In the genomic region with DNA sequence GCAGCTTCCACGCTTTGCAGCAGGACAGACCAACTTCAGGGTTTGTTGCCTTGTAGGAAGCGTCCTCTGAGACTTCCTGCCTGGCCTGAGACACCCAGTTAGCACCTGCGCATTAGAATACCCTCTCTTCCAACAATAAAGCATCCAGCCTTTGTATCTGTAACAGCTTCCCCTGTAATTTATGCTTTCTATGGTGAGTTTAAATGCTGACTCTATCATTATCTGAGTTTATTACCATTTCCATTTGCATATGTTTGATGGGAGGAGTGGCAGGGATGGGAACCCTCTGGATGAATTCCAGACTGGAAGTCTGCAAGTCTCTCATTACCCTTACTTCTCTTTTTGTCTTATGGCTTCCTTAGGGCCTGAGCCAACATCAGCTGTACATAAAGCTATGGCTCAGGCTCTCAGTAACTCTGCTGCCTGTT, we compare ENCODE assay signal across 24 mouse cellular contexts.
DNase-seq lines count a peak whose midpoint lies in the region; ATAC-seq and TF ChIP-seq lines count a peak whose summit lies in the region.
"Had no signal": no experiment of that assay in that cellular context is flagged by ENCODE, and none has a peak within 500 bp of the region (broad histone marks: within the 10 kb centered on the region; RNA-seq: fewer than 3 reads in every experiment).

No protein-coding gene starts in this region.

- TF ChIP-seq POLR2A in olfactory bulb, adult 2 months (IDR thresholded peaks at IDR 0.05; ENCODE audit: insufficient read depth, low read depth, low read length): no peak

- 50% methylated on average over 3 of the region's 3 CpGs for WGBS in midbrain, embryonic 13.5 days
- 56% methylated on average over 3 of the region's 3 CpGs for WGBS in midbrain, postnatal 0 days
- 21% methylated on average over 3 of the region's 3 CpGs for WGBS in forebrain, embryonic 15.5 days
- 19% methylated on average over 3 of the region's 3 CpGs for WGBS in olfactory bulb, adult 2 months
- 51% methylated on average over 3 of the region's 3 CpGs for WGBS in lung, postnatal 0 days

- 0 out of 2 replicates have a peak overlapping the region, but pooled peaks have one; percentile 4 for H3K27ac ChIP-seq in midbrain, embryonic 13.5 days
- no peak overlapping the region for H3K27ac ChIP-seq in midbrain, postnatal 0 days (ENCODE audit: low read depth, low read length)
- H3K27ac ChIP-seq in forebrain, embryonic 15.5 days (replicated peaks): peak overlapping the region; percentile 87
- H3K27ac ChIP-seq in olfactory bulb, adult 2 months (ENCODE audit: insufficient read depth, low read depth, low read length): peak overlapping the region; percentile 68
- H3K27ac ChIP-seq in lung, postnatal 0 days (ENCODE audit: low read length): no peak overlapping the region
- H3K27ac ChIP-seq: hindbrain, embryonic 12.5 days; stomach, embryonic 15.5 days had no signal

- 0 out of 2 replicates have a peak, but pooled peaks have one; percentile 34 for ATAC-seq in midbrain, embryonic 13.5 days
- ATAC-seq in midbrain, postnatal 0 days (ENCODE audit: low FRiP score): no peak
- ATAC-seq in forebrain, embryonic 15.5 days (replicated peaks): peak; percentile 78
- ATAC-seq in lung, postnatal 0 days: no peak
- no peak for ATAC-seq in megakaryocyte-erythroid progenitor cell, adult 5-6 weeks (replicated peaks; ENCODE audit: low FRiP score, low TSS enrichment, poor library complexity, severe bottlenecking)
- ATAC-seq: activated CD4-positive, CD25-positive, alpha-beta regulatory T cell, adult 4 months had no signal

- no peak overlapping the region for H3K4me3 ChIP-seq in midbrain, embryonic 13.5 days (replicated peaks)
- no peak overlapping the region for H3K4me3 ChIP-seq in midbrain, postnatal 0 days (ENCODE audit: low read depth, low read length)
- H3K4me3 ChIP-seq in forebrain, embryonic 15.5 days: no peak overlapping the region
- no peak overlapping the region for H3K4me3 ChIP-seq in olfactory bulb, adult 2 months (ENCODE audit: insufficient read depth, low read depth, low read length)
- H3K4me3 ChIP-seq in lung, postnatal 0 days (ENCODE audit: low read depth, low read length): no peak overlapping the region
- H3K4me3 ChIP-seq: hindbrain, embryonic 12.5 days; stomach, embryonic 15.5 days had no signal

- DNase-seq in midbrain, postnatal 0 days (ENCODE audit: low spot score): no peak
- peak; percentile 38 for DNase-seq in ZHBTc4 (ENCODE audit: low read depth, low spot score)
- DNase-seq in lung, postnatal 0 days (ENCODE audit: low spot score): no peak
- DNase-seq: adrenal gland, postnatal 14 days; B cell, adult 2 months; cerebellum, adult 18-20 months; cerebellum, postnatal 25 days; embryo, embryonic 11 days; kidney, adult 9 months; kidney, postnatal 25 days; left cerebral cortex, postnatal 4 days; liver; lung, postnatal 10 days; right cerebral cortex, adult 18-20 months; spleen, adult 18-20 months; thymus, adult 18-20 months; thymus, postnatal 4 days had no signal

- TF ChIP-seq EP300 in lung, postnatal 0 days (IDR thresholded peaks at IDR 0.05): no peak

- H3K9me3 ChIP-seq in midbrain, embryonic 13.5 days: no peaks in the 10 kb centered on the region
- no peaks in the 10 kb centered on the region for H3K9me3 ChIP-seq in midbrain, postnatal 0 days (ENCODE audit: low read length)
- H3K9me3 ChIP-seq in forebrain, embryonic 15.5 days: no peaks in the 10 kb centered on the region
- H3K9me3 ChIP-seq in lung, postnatal 0 days (ENCODE audit: low read length): no peaks in the 10 kb centered on the region
- H3K9me3 ChIP-seq: hindbrain, embryonic 12.5 days; stomach, embryonic 15.5 days had no signal

- H3K9ac ChIP-seq in midbrain, embryonic 13.5 days (replicated peaks): no peak overlapping the region
- no peak overlapping the region for H3K9ac ChIP-seq in midbrain, postnatal 0 days (replicated peaks; ENCODE audit: low read length, poor library complexity, severe bottlenecking)
- H3K9ac ChIP-seq in forebrain, embryonic 15.5 days (replicated peaks): no peak overlapping the region
- no peak overlapping the region for H3K9ac ChIP-seq in lung, postnatal 0 days (replicated peaks; ENCODE audit: low read depth)
- H3K9ac ChIP-seq: hindbrain, embryonic 12.5 days; stomach, embryonic 15.5 days had no signal

- H3K4me1 ChIP-seq in midbrain, embryonic 13.5 days (replicated peaks): peaks cover 24% of the 10 kb centered on the region
- 0 out of 2 replicates have a peak, but pooled peaks cover 3% of the 10 kb centered on the region for H3K4me1 ChIP-seq in midbrain, postnatal 0 days (ENCODE audit: insufficient read depth, low read length)
- peaks cover 31% of the 10 kb centered on the region for H3K4me1 ChIP-seq in forebrain, embryonic 15.5 days
- H3K4me1 ChIP-seq in olfactory bulb, adult 2 months (ENCODE audit: control insufficient read depth, insufficient read depth, low read length): peaks cover 3% of the 10 kb centered on the region
- no peaks in the 10 kb centered on the region for H3K4me1 ChIP-seq in lung, postnatal 0 days (ENCODE audit: insufficient read depth, low read depth, low read length)
- H3K4me1 ChIP-seq: stomach, embryonic 15.5 days had no signal

- H3K27me3 ChIP-seq in midbrain, embryonic 13.5 days: no peaks in the 10 kb centered on the region
- no peaks in the 10 kb centered on the region for H3K27me3 ChIP-seq in midbrain, postnatal 0 days (ENCODE audit: insufficient read depth, low read length)
- no peaks in the 10 kb centered on the region for H3K27me3 ChIP-seq in forebrain, embryonic 15.5 days
- no peaks in the 10 kb centered on the region for H3K27me3 ChIP-seq in lung, postnatal 0 days (replicated peaks; ENCODE audit: insufficient read depth, low read length)
- H3K27me3 ChIP-seq: hindbrain, embryonic 12.5 days; stomach, embryonic 15.5 days had no signal

- H3K4me2 ChIP-seq in midbrain, embryonic 13.5 days (replicated peaks): no peak overlapping the region
- H3K4me2 ChIP-seq in midbrain, postnatal 0 days (ENCODE audit: low read depth, low read length, poor library complexity, severe bottlenecking): no peak overlapping the region
- no peak overlapping the region for H3K4me2 ChIP-seq in forebrain, embryonic 15.5 days (replicated peaks)
- H3K4me2 ChIP-seq in lung, postnatal 0 days (replicated peaks; ENCODE audit: low read depth, low read length): no peak overlapping the region
- H3K4me2 ChIP-seq: hindbrain, embryonic 12.5 days; stomach, embryonic 15.5 days had no signal

- H3K36me3 ChIP-seq in midbrain, embryonic 13.5 days: no peaks in the 10 kb centered on the region
- no peaks in the 10 kb centered on the region for H3K36me3 ChIP-seq in midbrain, postnatal 0 days (ENCODE audit: insufficient read depth, low read length)
- no peaks in the 10 kb centered on the region for H3K36me3 ChIP-seq in forebrain, embryonic 15.5 days
- H3K36me3 ChIP-seq in lung, postnatal 0 days (ENCODE audit: insufficient read depth, low read length): no peaks in the 10 kb centered on the region
- H3K36me3 ChIP-seq: hindbrain, embryonic 12.5 days; stomach, embryonic 15.5 days had no signal

- TF ChIP-seq CTCF in midbrain, postnatal 0 days (IDR thresholded peaks at IDR 0.05): no peak
- no peak for TF ChIP-seq CTCF in olfactory bulb, adult 2 months (IDR thresholded peaks at IDR 0.05; ENCODE audit: insufficient read depth, low read depth, low read length)
- TF ChIP-seq CTCF in lung, postnatal 0 days (IDR thresholded peaks at IDR 0.05): no peak

Comparison
In these comparisons a context has a peak if more than half of its experiments do, and no peak if none do; other contexts are left out.
1. ATAC-seq: peak in midbrain, embryonic 13.5 days (single experiment) and forebrain, embryonic 15.5 days (single experiment); none in midbrain, postnatal 0 days (single experiment), lung, postnatal 0 days (single experiment) and megakaryocyte-erythroid progenitor cell, adult 5-6 weeks (single experiment).
2. H3K27ac ChIP-seq: peak in midbrain, embryonic 13.5 days (single experiment), forebrain, embryonic 15.5 days (single experiment) and olfactory bulb, adult 2 months (single experiment); none in midbrain, postnatal 0 days (single experiment) and lung, postnatal 0 days (single experiment).